Comparison of ENCODE assay signal across 9 mouse cellular contexts in genomic region chr6:51489787-51490186, GRCm38 (mm10). TPM values are rescaled to one million over a fixed set of nuclear protein-coding genes. Genes with fewer than 3 reads are reported as not detected.
A peak's percentile ranks its signal among the peaks of the same experiment; 100 is the strongest.
DNase-seq lines count a peak whose midpoint lies in the region; ATAC-seq and TF ChIP-seq lines count a peak whose summit lies in the region.
"Had no signal": no experiment of that assay in that cellular context is flagged by ENCODE, and none has a peak within 500 bp of the region (broad histone marks: within the 10 kb centered on the region; RNA-seq: fewer than 3 reads in every experiment).

No protein-coding gene starts in this region.

- no peaks in the 10 kb centered on the region for H3K27me3 ChIP-seq in heart, embryonic 16.5 days (ENCODE audit: control insufficient read depth, insufficient read depth, low read length)
- H3K27me3 ChIP-seq in liver, postnatal 0 days (ENCODE audit: insufficient read depth, low read length), result no peaks in the 10 kb centered on the region
- H3K27me3 ChIP-seq: neural tube, embryonic 13.5 days had no signal

- 30% methylated on average over 2 of the region's 2 CpGs for WGBS in heart, embryonic 16.5 days
- WGBS in liver, postnatal 0 days (ENCODE audit: insufficient replicate concordance), result 49% methylated on average over 2 of the region's 2 CpGs

- H3K9me3 ChIP-seq in heart, embryonic 16.5 days (replicated peaks; ENCODE audit: control insufficient read depth, low read length), result peaks cover 5% of the 10 kb centered on the region; the same call in 1 of the 2 replicates
- peaks cover 5% of the 10 kb centered on the region; the same call in 1 of the 2 replicates for H3K9me3 ChIP-seq in liver, postnatal 0 days (ENCODE audit: low read length)
- H3K9me3 ChIP-seq: neural tube, embryonic 13.5 days had no signal

- H3K4me3 ChIP-seq in heart, embryonic 16.5 days (ENCODE audit: low read length), result no peak overlapping the region
- no peak overlapping the region for H3K4me3 ChIP-seq in liver, postnatal 0 days (ENCODE audit: low read depth, low read length)
- H3K4me3 ChIP-seq: neural tube, embryonic 13.5 days had no signal

- peak; percentile 63; the same call in 1 of the 2 replicates for ATAC-seq in heart, embryonic 16.5 days (replicated peaks; ENCODE audit: extremely low read depth, insufficient read depth, low FRiP score)
- peak; percentile 80 for ATAC-seq in liver, postnatal 0 days
- no peak for ATAC-seq in monocyte, adult 5-6 weeks (replicated peaks; ENCODE audit: insufficient number of reproducible peaks, low FRiP score, low TSS enrichment, poor library complexity, severe bottlenecking)

- no peak overlapping the region for H3K9ac ChIP-seq in heart, embryonic 16.5 days (ENCODE audit: low read length)
- no peak overlapping the region for H3K9ac ChIP-seq in liver, postnatal 0 days (replicated peaks)
- H3K9ac ChIP-seq: neural tube, embryonic 13.5 days had no signal

- no peaks in the 10 kb centered on the region for H3K36me3 ChIP-seq in heart, embryonic 16.5 days (ENCODE audit: control insufficient read depth, insufficient read depth)
- H3K36me3 ChIP-seq in liver, postnatal 0 days (replicated peaks; ENCODE audit: insufficient read depth, low read length), result no peaks in the 10 kb centered on the region

- H3K4me1 ChIP-seq in heart, embryonic 16.5 days (ENCODE audit: control insufficient read depth, insufficient read depth, low read length), result peaks cover 5% of the 10 kb centered on the region
- H3K4me1 ChIP-seq in liver, postnatal 0 days (ENCODE audit: insufficient read depth), result no peaks in the 10 kb centered on the region; the same call in 1 of the 2 replicates
- H3K4me1 ChIP-seq: neural tube, embryonic 13.5 days had no signal

- no peak overlapping the region for H3K4me2 ChIP-seq in heart, embryonic 16.5 days (ENCODE audit: low read depth, low read length)
- H3K4me2 ChIP-seq in liver, postnatal 0 days (ENCODE audit: low read depth, low read length), result no peak overlapping the region
- H3K4me2 ChIP-seq: neural tube, embryonic 13.5 days had no signal

- TF ChIP-seq CTCF in liver, postnatal 0 days (IDR thresholded peaks at IDR 0.05; ENCODE audit: low read depth), result no peak

- TF ChIP-seq EP300 in liver, postnatal 0 days (IDR thresholded peaks at IDR 0.05; ENCODE audit: low read depth), result no peak

- DNase-seq in lung, postnatal 10 days, result peak; percentile 44
- DNase-seq in lung, postnatal 25 days (ENCODE audit: low spot score), result no peak
- DNase-seq in embryo, embryonic 10.5 days (ENCODE audit: low spot score), result peak; percentile 24
- DNase-seq in liver, postnatal 0 days, result no peak
- no peak for DNase-seq in thymus, postnatal 25 days
- DNase-seq in thymus, postnatal 14 days, result no peak

- H3K27ac ChIP-seq in heart, embryonic 16.5 days (ENCODE audit: low read length), result peak overlapping the region; percentile 54
- no peak overlapping the region for H3K27ac ChIP-seq in liver, postnatal 0 days (ENCODE audit: low read depth)
- H3K27ac ChIP-seq: neural tube, embryonic 13.5 days had no signal

RNA-seq across cellular contexts. Expression of gene Cbx3, which starts 19.6 kb away (rescaled TPM):
- 274 and 321 TPM in 2 replicates for polyA plus RNA-seq in heart, embryonic 16.5 days (2015; fragmentation: Nextera tagmentation; extraction: Ambion mirVana)
- 169 and 174 TPM in 2 replicates for polyA plus RNA-seq in liver, postnatal 0 days (2015; fragmentation: Nextera tagmentation; extraction: Ambion mirVana)
- 92.1 to 154 TPM (median 139 TPM) in 3 replicates for total RNA-seq in monocyte, adult 5-6 weeks (2017)

RNA-seq across cellular contexts. Expression of gene Hnrnpa2b1, which starts 20.1 kb away (rescaled TPM):
- polyA plus RNA-seq in heart, embryonic 16.5 days (2015; fragmentation: Nextera tagmentation; extraction: Ambion mirVana), result 1,190 and 1,295 TPM in 2 replicates
- 546 and 587 TPM in 2 replicates for polyA plus RNA-seq in liver, postnatal 0 days (2015; fragmentation: Nextera tagmentation; extraction: Ambion mirVana)
- 1,501 to 2,313 TPM (median 1,630 TPM) in 3 replicates for total RNA-seq in monocyte, adult 5-6 weeks (2017)

RNA-seq across cellular contexts. Expression of gene Snx10, which starts 33.9 kb away (rescaled TPM):
- polyA plus RNA-seq in heart, embryonic 16.5 days (2015; fragmentation: Nextera tagmentation; extraction: Ambion mirVana), result 13.5 and 17.2 TPM in 2 replicates
- 15.3 and 17.7 TPM in 2 replicates for polyA plus RNA-seq in liver, postnatal 0 days (2015; fragmentation: Nextera tagmentation; extraction: Ambion mirVana)
- total RNA-seq in monocyte, adult 5-6 weeks (2017), result 79.7 to 97.3 TPM (median 87.0 TPM) in 3 replicates

RNA-seq across cellular contexts. Expression of gene Nfe2l3, which starts 57.3 kb away (rescaled TPM):
- polyA plus RNA-seq in heart, embryonic 16.5 days (2015; fragmentation: Nextera tagmentation; extraction: Ambion mirVana), result 2.3 and 4.0 TPM in 2 replicates
- polyA plus RNA-seq in liver, postnatal 0 days (2015; fragmentation: Nextera tagmentation; extraction: Ambion mirVana), result 0.15 and 0.16 TPM in 2 replicates
- total RNA-seq in monocyte, adult 5-6 weeks (2017), result 0.10 to 0.68 TPM in 2 of 3 replicates, not detected in the other

Comparison
In these comparisons a context has a peak if more than half of its experiments do, and no peak if none do; other contexts are left out.
1. DNase-seq: peak in lung, postnatal 10 days (single experiment) and embryo, embryonic 10.5 days (single experiment); none in lung, postnatal 25 days (single experiment), liver, postnatal 0 days (single experiment), thymus, postnatal 25 days (single experiment) and thymus, postnatal 14 days (single experiment).